Mouse (Mus musculus): ENCODE results near the gene Itpr2.

DNA sequence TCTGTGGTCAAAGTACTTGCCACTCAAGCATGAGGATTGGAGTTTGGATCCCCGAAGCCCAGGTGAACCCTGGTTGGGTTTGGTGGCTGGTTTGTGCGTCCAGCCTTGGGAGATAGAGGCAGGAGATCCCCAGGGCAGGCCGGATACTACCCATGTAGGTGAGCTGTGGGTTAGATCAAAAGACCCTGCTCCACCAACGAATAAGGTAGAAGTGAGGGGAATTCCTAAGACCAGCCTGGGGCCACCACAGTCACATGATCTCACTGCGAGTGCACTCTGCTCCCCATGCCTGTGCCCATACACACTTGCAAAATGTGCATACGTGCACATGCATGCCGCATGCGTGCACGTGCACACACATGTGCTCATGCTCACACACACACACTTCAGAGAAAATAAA is 419.5 kb downstream of the Itpr2 start:
- TF ChIP-seq POLR2A (IDR thresholded peaks at IDR 0.05; ENCODE audit: borderline replicate concordance, insufficient read depth, low read length) (no peak), CTCF (IDR thresholded peaks at IDR 0.05; ENCODE audit: borderline replicate concordance, insufficient read depth, low read depth, low read length) (no peak)

All from cerebellum, adult 2 months (tissue).